Mouse (Mus musculus) hindbrain, embryonic 11.5 days (tissue): ENCODE results near the gene Tnpo3. TPM values are rescaled to one million over a fixed set of nuclear protein-coding genes. Genes with fewer than 3 reads are reported as not detected.

Source experiments
- ATAC-seq: fragments of 200-750 bp; cut with Nextera tagmentation; 2 replicates; pipeline ENCODE4 v1.8.0; 2017; ENCODE audit warnings: mild to moderate bottlenecking, moderate TSS enrichment, moderate library complexity; ENCODE audit not compliant: low FRiP score
- DNase-seq: peaks from one replicate; pipeline ENCODE4 v3.0.0-alpha.2; 2015; ENCODE audit warnings: low spot score
- H3K27ac ChIP-seq: fragments of 300-500 bp; sonication (generic); 2 replicates; pipeline ENCODE4 v1.5.1; 2014; ENCODE audit warnings: mild to moderate bottlenecking, low read depth, low read length
- H3K27me3 ChIP-seq: fragments of 300-500 bp; sonication (generic); 2 replicates; pipeline ENCODE4 v1.6.1; 2014; ENCODE audit warnings: mild to moderate bottlenecking, low read length, moderate library complexity, mixed read lengths; ENCODE audit not compliant: control insufficient read depth, insufficient read depth
- H3K36me3 ChIP-seq: fragments of 300-500 bp; sonication (generic); 2 replicates; pipeline ENCODE4 v1.6.1; 2014; ENCODE audit warnings: mild to moderate bottlenecking, low read length, moderate library complexity, mixed read lengths; ENCODE audit not compliant: control insufficient read depth, insufficient read depth
- H3K4me1 ChIP-seq: fragments of 300-500 bp; sonication (generic); replicated peaks from 2 replicates; pipeline ENCODE4 v1.6.1; 2014; ENCODE audit warnings: low read length, mixed read lengths; ENCODE audit not compliant: control insufficient read depth, insufficient read depth
- H3K4me2 ChIP-seq: fragments of 300-500 bp; sonication (generic); replicated peaks from 2 replicates; pipeline ENCODE4 v1.6.1; 2014; ENCODE audit warnings: mild to moderate bottlenecking, low read depth, low read length
- H3K4me3 ChIP-seq: fragments of 300-500 bp; sonication (generic); 2 replicates; pipeline ENCODE4 v1.5.1; 2014; ENCODE audit warnings: low read depth, low read length
- H3K9ac ChIP-seq: fragments of 300-500 bp; sonication (generic); 2 replicates; pipeline ENCODE4 v1.6.1; 2014; ENCODE audit warnings: low read depth, low read length
- H3K9me3 ChIP-seq: fragments of 300-500 bp; sonication (generic); 2 replicates; pipeline ENCODE4 v1.6.1; 2016; ENCODE audit warnings: low read length; ENCODE audit not compliant: control insufficient read depth
- WGBS: fragments of 180-500 bp; shearing (Covaris S2); extraction: QIAGEN DNeasy Blood & Tissue Kit; methylation state at CpG from one replicate; pipeline ENCODE4 v1.1.7; 2014; 5-methylcytosine and 5-hydroxymethylcytosine counted together
- polyA plus RNA-seq: library from polyadenylated mRNA; unstranded; fragments of >200 nt; fragmentation: Nextera tagmentation; extraction: Ambion mirVana; gene quantifications from 2 replicates; pipeline ENCODE4 v1.2.1, GENCODE M21; 2014

Tnpo3 gene
- polyA plus RNA-seq, 1 experiment from 2014 or later: 97.3 TPM

GRCm38 (mm10) chr6:29638844-29639460 lies 29.3 kb upstream of the Tnpo3 start:
- no peak for ATAC-seq
- WGBS: 14% methylated on average over 16 of the region's 16 CpGs
- Histone ChIP-seq H3K36me3 (no peaks in the 10 kb centered on the region), H3K4me1 (no peaks in the 10 kb centered on the region), H3K27ac (no peak overlapping the region), H3K27me3 (no peaks in the 10 kb centered on the region), H3K9ac (no peak overlapping the region), H3K9me3 (no peaks in the 10 kb centered on the region), H3K4me2 (no peak overlapping the region), H3K4me3 (no peak overlapping the region)
- no peak for DNase-seq

- H3K4me1 ChIP-seq: no peaks in the 10 kb centered on the region
- no peaks in the 10 kb centered on the region for H3K27me3 ChIP-seq
- ATAC-seq: no peak
- no peak overlapping the region for H3K27ac ChIP-seq
- no peak overlapping the region for H3K4me2 ChIP-seq
- H3K9ac ChIP-seq: no peak overlapping the region
- H3K4me3 ChIP-seq: no peak overlapping the region
- H3K9me3 ChIP-seq: no peaks in the 10 kb centered on the region
- WGBS: 85% methylated on average over 3 of the region's 3 CpGs
- no peaks in the 10 kb centered on the region for H3K36me3 ChIP-seq
- DNase-seq: no peak
Observed at GRCm38 (mm10) chr6:29637397-29638373, 28.0 kb upstream of the Tnpo3 start.

GRCm38 (mm10) chr6:29636322-29637092 lies 26.8 kb upstream of the Tnpo3 start:
- Histone ChIP-seq H3K4me3 (no peak overlapping the region), H3K36me3 (no peaks in the 10 kb centered on the region), H3K4me2 (no peak overlapping the region), H3K9me3 (no peaks in the 10 kb centered on the region), H3K27me3 (no peaks in the 10 kb centered on the region), H3K27ac (no peak overlapping the region), H3K4me1 (no peaks in the 10 kb centered on the region), H3K9ac (no peak overlapping the region)
- WGBS: 88% methylated on average over 4 of the region's 4 CpGs
- DNase-seq (no peak), ATAC-seq (no peak)

GRCm38 (mm10) chr6:29634537-29634936 lies 24.9 kb upstream of the Tnpo3 start:
- Histone ChIP-seq H3K27ac (no peak overlapping the region), H3K4me3 (no peak overlapping the region), H3K27me3 (no peaks in the 10 kb centered on the region), H3K4me2 (no peak overlapping the region), H3K36me3 (no peaks in the 10 kb centered on the region), H3K4me1 (no peaks in the 10 kb centered on the region), H3K9me3 (no peaks in the 10 kb centered on the region), H3K9ac (no peak overlapping the region)
- 93% methylated on average over 1 of the region's 1 CpGs for WGBS
- DNase-seq: no peak
- no peak for ATAC-seq

- ATAC-seq (no peak), DNase-seq (no peak)
- Histone ChIP-seq H3K27me3 (no peaks in the 10 kb centered on the region), H3K4me1 (no peaks in the 10 kb centered on the region), H3K4me3 (no peak overlapping the region), H3K9ac (no peak overlapping the region), H3K9me3 (no peaks in the 10 kb centered on the region), H3K27ac (no peak overlapping the region), H3K4me2 (no peak overlapping the region), H3K36me3 (no peaks in the 10 kb centered on the region)
- WGBS: 54% methylated on average over 12 of the region's 12 CpGs
Observed at GRCm38 (mm10) chr6:29632552-29633292, 23.0 kb upstream of the Tnpo3 start.

- no peak for ATAC-seq
- 30% methylated on average over 10 of the region's 10 CpGs for WGBS
- H3K4me3 ChIP-seq: no peak overlapping the region
- no peaks in the 10 kb centered on the region for H3K4me1 ChIP-seq
- DNase-seq: no peak
- H3K9me3 ChIP-seq: no peaks in the 10 kb centered on the region
- H3K36me3 ChIP-seq: no peaks in the 10 kb centered on the region
- H3K27me3 ChIP-seq: no peaks in the 10 kb centered on the region
- no peak overlapping the region for H3K4me2 ChIP-seq
- no peak overlapping the region for H3K9ac ChIP-seq
- no peak overlapping the region for H3K27ac ChIP-seq
Observed at GRCm38 (mm10) chr6:29631751-29632551, 22.3 kb upstream of the Tnpo3 start.

GRCm38 (mm10) chr6:29630216-29630615 lies 20.5 kb upstream of the Tnpo3 start:
- no peak for ATAC-seq
- H3K9ac ChIP-seq: no peak overlapping the region
- 82% methylated on average over 1 of the region's 1 CpGs for WGBS

More at GRCm38 (mm10) chr6:29630216-29630615, 20.5 kb upstream of the Tnpo3 start:
- H3K27me3 ChIP-seq: no peaks in the 10 kb centered on the region
- no peak overlapping the region for H3K4me3 ChIP-seq
- DNase-seq: no peak
- no peaks in the 10 kb centered on the region for H3K36me3 ChIP-seq
- no peaks in the 10 kb centered on the region for H3K4me1 ChIP-seq
- H3K4me2 ChIP-seq: no peak overlapping the region
- H3K27ac ChIP-seq: no peak overlapping the region
- no peaks in the 10 kb centered on the region for H3K9me3 ChIP-seq
